Mouse (Mus musculus): Measurements from ENCODE around the gene Zfp296.

The Zfp296 gene

GRCm38 (mm10) chr7:19577141-19577852, at the start of gene Zfp296, which contains the start of gene Gemin7:
Zfp296 (plus strand) TSS chr7:19577287.
Gemin7 (minus strand) TSS chr7:19577595.
- in situ Hi-C loops (cut with MboI; ENCODE audit: low pct_unique_long_range_greater_than_20kb in 1 of 2, low sequenced_read_pairs in 2 of 2, unreplicated experiment in 1 of 2): no loop called here

GRCm38 (mm10) chr7:19531077-19531476, 46.0 kb upstream of the Zfp296 start:
- in situ Hi-C loops (cut with MboI; ENCODE audit: low pct_unique_long_range_greater_than_20kb in 1 of 2, low sequenced_read_pairs in 2 of 2, unreplicated experiment in 1 of 2): no loop called here

GRCm38 (mm10) chr7:19532240-19532639, 44.8 kb upstream of the Zfp296 start:
- in situ Hi-C loops (cut with MboI; ENCODE audit: low pct_unique_long_range_greater_than_20kb in 1 of 2, low sequenced_read_pairs in 2 of 2, unreplicated experiment in 1 of 2): no loop called here

GRCm38 (mm10) chr7:19534676-19535075, 42.4 kb upstream of the Zfp296 start:
- in situ Hi-C loops (cut with MboI; ENCODE audit: low pct_unique_long_range_greater_than_20kb in 1 of 2, low sequenced_read_pairs in 2 of 2, unreplicated experiment in 1 of 2): no loop called here

DNA sequence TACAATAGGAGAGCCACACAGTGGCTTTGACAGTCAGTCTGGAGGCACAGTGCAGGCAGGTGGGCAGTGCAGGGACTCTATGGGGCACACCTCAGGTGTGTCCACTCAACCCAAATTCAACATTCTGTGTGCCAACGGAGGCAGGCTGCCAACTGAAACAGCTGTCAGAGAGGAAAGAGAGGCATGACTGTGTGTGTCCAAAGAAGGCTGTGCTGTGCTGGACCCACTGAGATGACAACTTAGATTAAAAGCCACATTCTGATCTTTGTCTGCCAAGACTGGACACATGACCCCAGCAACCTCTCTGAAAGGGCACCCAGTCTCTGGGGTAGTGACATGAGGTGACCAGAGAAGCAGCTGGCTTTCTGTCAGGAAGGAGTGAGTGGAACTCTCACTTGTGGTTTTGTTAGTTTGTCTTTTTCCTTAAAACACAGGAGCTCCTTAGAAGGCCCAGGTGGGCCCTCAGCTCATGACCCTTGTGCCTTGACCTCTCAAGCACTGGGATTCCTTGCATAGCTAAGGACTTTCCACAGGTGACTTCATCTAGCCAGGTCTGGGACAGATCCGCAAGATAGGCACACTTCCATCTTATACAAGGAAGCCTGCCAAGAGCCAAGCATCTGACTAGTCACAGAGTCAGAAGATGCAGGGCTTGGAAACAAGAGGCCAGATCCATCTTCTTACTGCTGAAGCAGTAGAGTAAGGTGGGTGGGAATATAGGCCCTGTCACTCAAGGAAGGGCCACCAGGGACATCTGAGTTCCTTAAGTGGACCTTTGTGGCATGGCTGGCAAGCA, 36.1 kb upstream of the Zfp296 start:
- in situ Hi-C loops (cut with MboI; ENCODE audit: low pct_unique_long_range_greater_than_20kb in 1 of 2, low sequenced_read_pairs in 2 of 2, unreplicated experiment in 1 of 2): no loop called here

GRCm38 (mm10) chr7:19541681-19542154, 35.4 kb upstream of the Zfp296 start:
- in situ Hi-C loops (cut with MboI; ENCODE audit: low pct_unique_long_range_greater_than_20kb in 1 of 2, low sequenced_read_pairs in 2 of 2, unreplicated experiment in 1 of 2): no loop called here

DNA sequence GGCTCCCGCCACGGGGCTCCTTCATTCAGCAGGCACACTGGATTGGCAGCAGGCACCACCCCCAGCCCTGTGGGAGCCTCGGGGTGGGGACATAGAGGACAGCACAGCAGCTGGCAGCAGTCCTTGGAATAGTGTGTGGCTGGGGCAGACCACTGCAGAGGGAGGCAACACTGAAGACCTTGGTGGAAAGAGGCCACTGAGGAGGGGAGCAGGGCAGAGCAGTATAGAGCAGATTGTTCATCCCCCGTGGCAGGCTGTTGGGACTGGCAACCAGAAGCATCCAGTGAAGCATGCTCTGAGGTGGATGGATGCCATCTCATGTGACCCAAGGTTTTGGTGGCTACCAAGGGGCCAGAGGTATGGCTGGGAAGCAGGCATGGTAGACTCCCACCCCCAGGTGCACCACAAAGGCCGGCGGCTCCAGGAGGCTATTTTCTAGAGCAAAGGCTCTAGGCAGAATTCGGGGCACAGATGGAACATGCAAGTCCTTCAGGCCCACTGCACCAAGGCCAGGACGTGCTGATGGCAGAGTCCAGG, 34.9 kb upstream of the Zfp296 start:
- in situ Hi-C loops (cut with MboI; ENCODE audit: low pct_unique_long_range_greater_than_20kb in 1 of 2, low sequenced_read_pairs in 2 of 2, unreplicated experiment in 1 of 2): no loop called here

DNA sequence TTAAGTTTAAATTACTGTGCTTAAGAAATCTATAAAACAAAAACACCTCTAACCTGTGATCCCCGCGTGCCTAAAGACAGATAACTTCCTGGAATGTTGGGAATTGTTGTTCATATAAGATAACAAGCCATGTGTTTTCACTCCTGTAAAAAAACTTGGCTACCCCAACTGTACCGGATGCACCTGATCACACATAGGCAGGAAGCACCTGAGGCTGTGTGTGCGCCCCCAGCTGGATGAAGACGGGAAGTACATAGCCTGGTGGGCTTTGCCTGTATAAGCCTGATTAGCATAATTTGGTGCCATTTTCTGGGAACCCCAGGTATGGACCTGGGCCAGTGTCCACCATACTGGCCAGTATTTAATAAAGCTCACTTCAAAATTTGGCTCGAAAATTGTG, 33.5 kb upstream of the Zfp296 start:
- in situ Hi-C loops (cut with MboI; ENCODE audit: low pct_unique_long_range_greater_than_20kb in 1 of 2, low sequenced_read_pairs in 2 of 2, unreplicated experiment in 1 of 2): no loop called here

DNA sequence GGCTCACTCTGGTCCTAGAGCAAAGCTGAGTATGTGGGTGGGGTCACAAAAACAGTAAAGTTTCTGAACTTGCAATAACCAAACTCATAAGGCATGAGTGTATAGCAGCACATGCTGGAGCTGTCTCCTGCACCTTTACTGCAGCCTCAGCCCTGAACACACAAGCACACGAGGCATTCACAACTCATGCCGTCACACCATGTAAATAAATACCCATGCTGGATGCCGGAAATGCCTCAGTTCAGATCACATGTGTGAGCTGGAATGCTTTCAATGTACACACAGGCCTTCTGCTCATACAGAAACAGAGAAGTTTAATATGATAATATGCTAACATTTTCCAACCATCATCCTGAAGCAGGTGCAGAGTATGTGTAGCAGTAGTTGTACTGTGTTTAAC, 31.1 kb upstream of the Zfp296 start:
- in situ Hi-C loops (cut with MboI; ENCODE audit: low pct_unique_long_range_greater_than_20kb in 1 of 2, low sequenced_read_pairs in 2 of 2, unreplicated experiment in 1 of 2): no loop called here

DNA sequence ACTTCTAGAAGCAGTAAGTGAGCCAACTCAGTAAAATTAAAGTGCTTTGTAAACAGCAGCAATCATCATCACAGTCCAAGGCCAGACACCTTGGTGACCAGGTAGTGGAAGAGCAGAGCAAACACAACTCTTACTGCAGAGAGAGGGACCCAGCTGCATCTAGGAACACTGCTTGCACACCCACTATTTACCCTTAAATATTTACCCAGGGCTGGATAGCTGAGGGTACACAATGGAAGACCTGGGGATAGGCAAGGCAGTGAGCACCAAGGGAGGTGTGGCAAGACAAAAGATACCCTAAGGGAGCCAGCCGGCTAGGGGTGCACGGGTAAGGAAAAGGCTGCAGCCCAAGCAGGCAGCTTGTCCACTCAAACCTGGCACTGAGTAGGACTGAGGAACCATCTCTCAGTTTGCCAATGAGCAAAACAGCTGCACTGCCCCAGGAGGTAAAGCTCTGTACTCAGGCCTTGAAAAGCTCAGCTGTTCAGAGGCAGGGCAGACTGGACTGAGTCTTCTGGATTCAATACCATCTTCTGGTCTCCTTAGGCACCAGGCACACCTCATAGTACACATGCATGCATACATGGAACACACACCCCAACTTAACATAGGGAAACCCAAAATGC, 29.6 kb upstream of the Zfp296 start:
- in situ Hi-C loops (cut with MboI; ENCODE audit: low pct_unique_long_range_greater_than_20kb in 1 of 2, low sequenced_read_pairs in 2 of 2, unreplicated experiment in 1 of 2): no loop called here

DNA sequence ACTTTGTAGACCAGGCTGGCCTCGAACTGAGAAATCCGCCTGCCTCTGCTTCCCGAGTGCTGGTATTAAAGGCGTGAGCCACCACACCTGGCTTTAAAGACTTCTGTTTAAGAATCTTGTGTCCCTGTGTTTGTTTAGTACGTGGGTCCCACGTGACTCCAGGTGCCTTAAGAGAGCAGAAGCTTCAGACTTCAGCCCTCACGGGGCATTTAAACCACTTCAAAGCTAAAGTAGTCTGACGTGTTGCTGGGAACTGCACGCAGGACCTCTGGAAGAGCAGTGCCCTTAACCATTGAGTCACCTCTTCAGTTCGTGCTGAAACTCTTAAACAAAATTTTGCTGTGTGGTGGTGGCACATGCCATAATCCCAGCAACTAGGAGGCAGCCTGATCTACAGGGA, 27.7 kb upstream of the Zfp296 start:
- in situ Hi-C loops (cut with MboI; ENCODE audit: low pct_unique_long_range_greater_than_20kb in 1 of 2, low sequenced_read_pairs in 2 of 2, unreplicated experiment in 1 of 2): no loop called here

GRCm38 (mm10) chr7:19551634-19552033, 25.5 kb upstream of the Zfp296 start:
- in situ Hi-C loops (cut with MboI; ENCODE audit: low pct_unique_long_range_greater_than_20kb in 1 of 2, low sequenced_read_pairs in 2 of 2, unreplicated experiment in 1 of 2): no loop called here

DNA sequence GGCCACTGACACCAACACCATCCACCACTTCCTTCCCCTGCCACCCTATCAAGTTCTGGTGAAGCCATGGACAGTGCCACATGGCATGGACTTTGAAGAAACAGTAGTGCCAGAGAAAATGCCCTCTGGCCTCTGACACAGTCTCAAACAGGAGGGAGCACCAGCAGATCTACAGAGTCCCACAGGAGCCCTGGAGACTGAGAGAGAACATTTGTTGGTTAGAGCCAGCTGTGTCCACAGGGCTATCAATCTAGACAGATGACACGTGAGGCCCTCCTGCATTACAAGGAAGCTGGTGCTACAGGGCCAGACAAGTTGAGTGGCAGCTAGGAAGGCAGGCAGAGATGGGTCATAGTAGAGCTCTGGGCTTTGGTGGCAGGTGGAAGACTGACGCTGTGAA, 24.6 kb upstream of the Zfp296 start:
- in situ Hi-C loops (cut with MboI; ENCODE audit: low pct_unique_long_range_greater_than_20kb in 1 of 2, low sequenced_read_pairs in 2 of 2, unreplicated experiment in 1 of 2): no loop called here

DNA sequence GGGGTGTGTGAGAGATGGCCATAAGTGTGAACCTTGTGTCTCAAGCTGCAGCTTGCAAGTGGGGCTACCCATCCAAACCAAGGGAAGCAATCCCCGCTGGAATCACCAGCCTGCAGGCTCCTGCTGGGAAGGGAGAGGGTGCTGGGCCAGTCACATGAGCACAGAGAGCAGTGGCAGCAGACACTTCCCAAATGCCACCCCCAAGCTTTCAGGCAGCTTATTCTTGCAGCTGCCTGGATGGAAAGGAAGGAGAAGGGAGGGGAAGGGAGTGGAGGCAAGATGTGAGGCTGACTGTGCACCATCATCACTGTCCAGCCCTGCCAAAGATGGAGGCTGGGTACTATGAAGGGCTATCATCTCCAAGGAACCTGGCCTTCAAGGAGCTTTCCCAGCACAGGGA, 22.9 kb upstream of the Zfp296 start:
- in situ Hi-C loops (cut with MboI; ENCODE audit: low pct_unique_long_range_greater_than_20kb in 1 of 2, low sequenced_read_pairs in 2 of 2, unreplicated experiment in 1 of 2): no loop called here

DNA sequence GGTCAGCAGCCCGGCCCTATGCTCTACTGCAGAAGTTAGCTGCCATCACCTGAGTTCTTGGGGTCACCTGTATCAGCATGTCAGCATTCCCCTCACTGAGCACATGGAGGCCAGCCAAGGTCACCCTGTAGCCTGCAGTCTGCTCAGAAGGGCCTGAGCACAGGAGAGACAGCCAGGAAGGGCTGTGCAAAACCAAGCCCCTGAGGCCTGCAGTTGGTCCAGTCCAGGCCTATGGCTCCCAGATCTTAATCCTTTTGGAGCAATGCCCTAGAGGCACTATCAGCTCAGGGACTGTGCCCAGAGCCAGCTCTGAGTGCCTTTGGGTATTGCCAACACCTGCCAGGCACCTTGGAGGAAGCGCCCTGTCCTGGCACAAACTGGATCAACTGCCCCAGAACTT, 20.0 kb upstream of the Zfp296 start:
- in situ Hi-C loops (cut with MboI; ENCODE audit: low pct_unique_long_range_greater_than_20kb in 1 of 2, low sequenced_read_pairs in 2 of 2, unreplicated experiment in 1 of 2): no loop called here

- in situ Hi-C loops (cut with MboI; ENCODE audit: low pct_unique_long_range_greater_than_20kb in 1 of 2, low sequenced_read_pairs in 2 of 2, unreplicated experiment in 1 of 2): no loop called here
Measured at GRCm38 (mm10) chr7:19557982-19558900, 18.8 kb upstream of the Zfp296 start.

DNA sequence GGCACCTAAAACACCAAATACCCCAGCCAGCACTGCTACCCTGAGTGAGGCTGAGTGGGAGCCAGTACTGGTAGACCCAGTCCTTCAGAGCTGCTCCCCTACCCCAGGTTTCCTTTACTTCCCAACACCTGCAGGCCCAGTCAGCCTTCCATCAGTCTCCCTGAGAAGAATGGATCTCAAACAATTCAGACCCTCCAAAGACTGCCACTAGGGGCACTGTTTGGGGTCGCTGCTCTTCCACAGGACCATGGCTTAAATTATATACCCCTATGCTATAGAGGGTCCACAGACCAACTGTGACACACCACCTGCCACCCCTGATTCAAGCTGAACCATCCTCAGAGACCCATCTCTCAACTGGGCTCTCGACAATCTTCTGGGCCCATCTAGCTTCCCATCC, 18.1 kb upstream of the Zfp296 start:
- in situ Hi-C loops (cut with MboI; ENCODE audit: low pct_unique_long_range_greater_than_20kb in 1 of 2, low sequenced_read_pairs in 2 of 2, unreplicated experiment in 1 of 2): no loop called here
